Mouse (Mus musculus) Patski (cell line): ENCODE measurements at regions not wholly inside any gene's neighbourhood (a gene's known extent, or its start where the extent isn't known, plus 50 kb on each side); places are given as distances from the start of the nearest gene placed in this dataset.

Experiments
- ATAC-seq: fragments of 100-300 bp; one replicate; pipeline ENCODE4 v1.8.0; 2021
- CTCF ChIA-PET: fragments of 350-600 bp; sonication (Branson Sonifier 250); formaldehyde crosslinking; loops from one replicate; lab custom pipeline; 2022; ENCODE audit warnings: inconsistent platforms; lab: Charles Lee
- POLR2A ChIA-PET: fragments of 350-600 bp; sonication (Branson Sonifier 250); formaldehyde crosslinking; loops from one replicate; lab custom pipeline; 2022; ENCODE audit warnings: antibody characterized with exemption, inconsistent platforms; lab: Charles Lee
- DNase-seq: peaks from one replicate; pipeline ENCODE4 v3.0.0-alpha.2; 2011; ENCODE audit warnings: low read depth, low spot score
- H3K27me3 ChIP-seq: fragments of 371-371 bp; one replicate; pipeline ENCODE4 v1.5.1; 2021
- CTCF ChIP-seq: fragments of 100-300 bp; IDR thresholded peaks from one replicate; pipeline ENCODE4 v1.5.1; 2021
- in situ Hi-C: fragments of 300-500 bp; cut with MboI; formaldehyde crosslinking; loops from 3 replicates; pipeline ENCODE4 v1.11.1; 2018; ENCODE audit warnings: low pct_unique_long_range_greater_than_20kb, mixed read lengths

DNA sequence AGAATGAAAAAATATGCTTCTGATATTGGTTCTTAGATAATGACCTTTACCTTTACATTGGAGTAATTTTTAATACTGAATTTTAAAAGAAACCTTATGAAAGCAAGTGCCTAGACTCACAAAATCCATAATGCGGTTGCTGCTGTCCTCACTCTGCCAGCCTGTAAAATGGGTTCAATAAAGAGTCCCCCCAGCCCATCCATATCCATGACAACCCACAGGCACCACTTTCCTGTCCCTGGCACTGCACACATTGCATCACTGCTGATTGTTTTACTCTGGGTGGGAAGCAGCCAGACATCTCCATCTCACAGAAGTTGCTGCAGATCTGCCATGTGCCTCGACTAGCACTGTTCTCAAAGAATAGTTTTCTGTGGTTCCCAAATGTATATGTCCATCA, 110.3 kb upstream of the Tmc3 start:
- in situ Hi-C loops, result no loop called here
- no peak for TF ChIP-seq CTCF
- ChIA-PET CTCF (no interaction called here), POLR2A (no interaction called here)
- ATAC-seq (no peak), DNase-seq (no peak)
- H3K27me3 ChIP-seq, result peaks cover 29% of the 10 kb centered on the region

DNA sequence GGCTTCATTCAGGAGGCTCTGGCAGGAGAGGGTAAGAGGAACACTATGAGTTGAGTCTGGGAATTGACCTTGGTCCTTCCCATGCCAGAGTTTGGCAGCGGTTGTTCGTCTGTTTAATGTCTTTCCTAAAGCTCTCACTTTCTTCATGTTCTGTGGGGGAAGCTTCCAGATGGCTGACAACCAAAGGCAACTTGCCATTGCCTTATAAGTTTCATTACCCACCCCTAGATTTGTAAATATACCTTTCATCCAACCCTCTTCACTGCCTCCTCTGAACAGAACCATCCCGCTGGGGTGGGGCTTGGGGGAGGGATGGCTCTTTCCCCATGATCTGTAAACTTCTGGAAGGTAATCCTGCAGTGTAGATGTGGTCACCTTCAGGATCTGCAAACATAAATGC, 109.7 kb upstream of the Tmc3 start:
- DNase-seq, result no peak
- in situ Hi-C loops, result no loop called here
- ChIA-PET CTCF (no interaction called here), POLR2A (no interaction called here)
- H3K27me3 ChIP-seq, result peaks cover 34% of the 10 kb centered on the region
- TF ChIP-seq CTCF, result no peak
- no peak for ATAC-seq

DNA sequence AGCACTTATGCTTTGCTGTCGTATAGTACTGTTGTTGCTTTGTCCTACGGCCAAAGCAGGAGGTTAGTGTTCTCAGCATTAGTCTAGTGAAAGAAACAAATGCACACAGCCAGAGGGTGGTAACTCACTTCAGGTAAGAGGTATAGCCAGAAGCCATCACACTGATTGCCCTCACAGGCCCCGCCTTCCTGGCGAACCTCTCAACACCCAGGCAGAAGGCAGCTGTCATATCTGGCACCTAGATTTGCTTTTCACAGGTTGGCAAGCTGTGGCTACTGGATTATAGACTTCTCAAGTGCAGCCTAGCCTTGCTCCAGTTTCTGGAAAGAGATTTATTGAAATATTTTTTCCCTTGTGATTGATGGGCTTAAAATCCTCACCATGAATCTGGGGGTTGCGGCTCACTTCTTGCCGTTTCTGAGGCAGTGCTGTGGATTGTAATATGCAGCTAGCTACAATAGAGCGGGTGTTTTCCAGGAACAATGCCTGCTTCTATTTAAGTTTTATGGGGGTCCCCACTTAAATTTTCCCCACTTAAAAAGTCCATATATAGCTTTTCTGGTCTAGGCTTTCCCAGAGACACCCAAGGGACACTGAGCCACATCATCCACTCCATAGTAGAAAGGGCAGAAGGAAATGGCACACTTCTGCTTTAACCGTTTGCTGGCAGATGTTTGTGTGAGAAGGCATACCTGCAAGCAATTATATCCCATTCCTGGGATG, 109.1 kb upstream of the Tmc3 start:
- ChIA-PET POLR2A (no interaction called here), CTCF (no interaction called here)
- DNase-seq (no peak), ATAC-seq (no peak)
- H3K27me3 ChIP-seq, result peaks cover 35% of the 10 kb centered on the region
- in situ Hi-C loops, result no loop called here
- no peak for TF ChIP-seq CTCF

DNA sequence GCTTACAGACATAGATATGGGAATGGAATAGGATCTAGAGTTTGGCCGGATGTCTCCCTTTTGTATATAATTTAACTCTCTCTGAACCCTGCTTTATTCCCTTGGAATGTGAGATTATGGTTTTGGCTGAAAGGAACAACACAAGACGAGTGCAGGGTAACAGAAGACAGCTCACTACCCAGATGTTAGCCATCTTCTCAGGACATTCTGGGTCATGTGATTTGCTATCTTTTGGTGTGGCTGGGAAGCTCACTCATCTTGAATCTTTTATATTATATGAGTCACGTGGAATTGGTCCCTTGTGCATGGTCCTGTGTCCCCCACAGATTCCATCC, 108.6 kb upstream of the Tmc3 start:
- no peak for ATAC-seq
- CTCF ChIA-PET, result no interaction called here
- in situ Hi-C loops, result no loop called here
- POLR2A ChIA-PET, result no interaction called here
- no peak for DNase-seq
- TF ChIP-seq CTCF, result no peak
- H3K27me3 ChIP-seq, result peaks cover 31% of the 10 kb centered on the region

DNA sequence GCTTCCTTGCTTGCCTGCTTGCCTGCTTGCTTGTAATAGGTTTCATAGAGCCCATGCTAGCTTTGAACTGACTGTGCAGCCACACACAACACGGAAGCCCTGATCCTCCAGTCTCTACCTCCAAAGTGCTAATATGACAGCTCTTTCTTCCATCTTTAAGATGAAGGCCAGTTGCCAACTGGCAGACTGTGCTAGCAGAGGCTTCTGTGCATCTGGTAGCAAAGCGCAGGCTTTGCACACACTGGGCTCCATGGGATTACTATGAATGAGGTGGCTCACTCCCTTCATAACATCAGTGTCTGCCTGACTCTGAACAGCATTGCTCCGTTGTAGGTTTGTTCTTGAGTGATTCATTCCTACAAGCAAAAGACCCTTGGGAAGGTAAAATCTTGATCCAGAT, 107.9 kb upstream of the Tmc3 start:
- ChIA-PET CTCF (no interaction called here), POLR2A (no interaction called here)
- ATAC-seq (no peak), DNase-seq (no peak)
- TF ChIP-seq CTCF, result no peak
- in situ Hi-C loops, result no loop called here
- H3K27me3 ChIP-seq, result peaks cover 25% of the 10 kb centered on the region

DNA sequence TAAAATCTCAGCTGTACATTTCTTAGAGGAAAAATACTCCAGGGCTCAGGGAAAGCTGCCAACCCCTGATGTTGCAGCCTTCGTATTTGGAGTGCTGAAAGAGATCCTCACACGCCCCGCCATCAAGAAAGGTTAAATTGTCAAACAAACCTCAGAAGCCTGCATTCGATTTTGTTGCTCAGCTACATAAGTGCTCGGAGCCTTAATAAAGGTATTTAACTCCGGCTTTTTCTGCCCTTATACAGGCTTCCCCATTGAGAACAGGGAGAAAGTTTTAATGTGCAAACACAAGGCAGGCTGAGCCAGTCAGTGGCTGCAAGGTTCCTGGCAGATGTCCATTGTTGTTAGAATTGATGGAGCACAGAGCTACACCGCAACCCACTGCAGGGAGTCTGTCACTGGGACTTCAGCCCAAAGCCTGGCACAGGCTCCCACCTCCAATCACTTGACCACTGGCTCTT, 107.0 kb upstream of the Tmc3 start:
- no peak for ATAC-seq
- no peak for DNase-seq
- peaks cover 18% of the 10 kb centered on the region for H3K27me3 ChIP-seq
- in situ Hi-C loops, result no loop called here
- CTCF ChIA-PET, result no interaction called here
- TF ChIP-seq CTCF, result no peak
- POLR2A ChIA-PET, result no interaction called here

DNA sequence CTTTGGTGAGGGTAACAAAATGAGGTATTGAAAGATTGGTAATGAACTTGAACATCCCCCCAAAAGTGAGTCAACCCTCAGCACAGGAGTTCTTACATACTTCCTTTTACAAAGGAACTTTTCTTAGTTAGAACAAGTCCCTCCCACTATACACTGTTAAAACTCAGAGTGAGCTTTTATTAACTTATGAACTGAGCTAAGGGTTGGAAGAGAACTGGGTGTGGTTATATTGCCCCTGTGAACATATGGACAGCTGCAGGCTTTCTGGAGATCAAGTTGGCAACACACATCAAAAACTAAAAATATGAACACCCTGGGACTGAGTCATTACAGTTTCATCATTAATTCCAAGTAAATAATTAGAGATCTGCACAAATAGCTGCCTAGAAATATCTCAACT, 103.1 kb upstream of the Tmc3 start:
- in situ Hi-C loops, result loop anchor here (10.0 kb wide), 1 partner anchor 767 kb away; no protein-coding TSS in a partner anchor
- TF ChIP-seq CTCF, result no peak
- no peak for DNase-seq
- no peak for ATAC-seq
- ChIA-PET POLR2A (no interaction called here), CTCF (interaction anchor here (0.9 to 1.4 kb wide), 2 partner anchors 17 to 341 kb away, joined by 3 read pairs; no protein-coding TSS in a partner anchor)
- peaks cover 19% of the 10 kb centered on the region for H3K27me3 ChIP-seq

DNA sequence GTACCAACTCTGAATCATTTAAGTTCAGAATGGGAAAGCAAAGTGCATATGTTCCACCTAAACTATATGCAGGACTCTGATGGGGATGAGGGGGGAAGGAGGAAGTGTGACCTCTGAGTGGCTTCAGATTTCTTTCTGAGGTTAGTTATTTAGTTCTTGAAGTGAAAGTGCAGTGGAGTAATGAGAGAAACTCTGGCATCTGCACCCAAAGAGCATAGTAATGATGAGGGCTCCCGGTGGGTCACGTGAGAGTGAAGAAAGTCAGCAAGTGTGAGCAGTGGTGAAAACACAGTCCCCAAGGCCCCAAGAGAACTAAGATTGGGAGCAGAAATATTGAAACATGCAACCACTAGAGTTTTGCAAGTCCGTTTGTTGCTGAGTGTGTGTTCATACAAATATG, 102.5 kb upstream of the Tmc3 start:
- in situ Hi-C loops, result loop anchor here (10.0 kb wide), 1 partner anchor 767 kb away; no protein-coding TSS in a partner anchor
- peaks cover 19% of the 10 kb centered on the region for H3K27me3 ChIP-seq
- TF ChIP-seq CTCF, result no peak
- DNase-seq, result no peak
- ChIA-PET POLR2A (no interaction called here), CTCF (interaction anchor here (0.9 to 1.4 kb wide), 2 partner anchors 18 to 341 kb away, joined by 3 read pairs; no protein-coding TSS in a partner anchor)
- no peak for ATAC-seq

DNA sequence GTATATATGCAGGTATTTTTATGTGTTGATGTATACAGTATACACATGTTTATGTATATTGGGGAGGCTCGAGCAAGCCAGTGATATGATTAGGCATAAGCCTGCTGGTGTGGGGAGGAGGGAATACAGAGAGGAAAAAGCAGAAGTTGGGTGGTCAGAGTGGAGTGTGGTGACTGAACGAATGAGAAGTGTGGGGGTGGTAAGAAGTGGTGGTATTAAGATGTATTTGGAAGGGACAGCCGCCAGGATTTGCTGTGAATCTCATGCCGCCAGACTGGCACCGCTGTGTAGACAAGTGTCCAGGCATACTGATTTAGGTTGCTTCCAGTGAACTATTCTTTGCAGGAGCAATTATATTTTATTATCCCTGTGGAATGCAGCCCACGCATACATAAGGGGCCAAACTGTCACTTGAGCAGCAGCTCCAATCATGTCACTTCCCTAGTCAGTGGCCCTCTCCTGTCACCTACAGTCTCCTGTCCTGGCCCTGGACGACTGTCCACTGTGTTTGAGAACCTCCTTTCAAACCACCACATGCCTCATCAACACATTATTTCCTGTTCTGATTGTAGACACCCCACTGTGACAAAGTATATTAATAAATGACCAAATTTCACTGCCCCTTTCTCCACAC, 101.9 kb upstream of the Tmc3 start:
- DNase-seq (no peak), ATAC-seq (no peak)
- in situ Hi-C loops, result loop anchor here (10.0 kb wide), 1 partner anchor 768 kb away; no protein-coding TSS in a partner anchor
- ChIA-PET POLR2A (no interaction called here), CTCF (no interaction called here)
- TF ChIP-seq CTCF, result no peak
- H3K27me3 ChIP-seq, result peaks cover 23% of the 10 kb centered on the region

DNA sequence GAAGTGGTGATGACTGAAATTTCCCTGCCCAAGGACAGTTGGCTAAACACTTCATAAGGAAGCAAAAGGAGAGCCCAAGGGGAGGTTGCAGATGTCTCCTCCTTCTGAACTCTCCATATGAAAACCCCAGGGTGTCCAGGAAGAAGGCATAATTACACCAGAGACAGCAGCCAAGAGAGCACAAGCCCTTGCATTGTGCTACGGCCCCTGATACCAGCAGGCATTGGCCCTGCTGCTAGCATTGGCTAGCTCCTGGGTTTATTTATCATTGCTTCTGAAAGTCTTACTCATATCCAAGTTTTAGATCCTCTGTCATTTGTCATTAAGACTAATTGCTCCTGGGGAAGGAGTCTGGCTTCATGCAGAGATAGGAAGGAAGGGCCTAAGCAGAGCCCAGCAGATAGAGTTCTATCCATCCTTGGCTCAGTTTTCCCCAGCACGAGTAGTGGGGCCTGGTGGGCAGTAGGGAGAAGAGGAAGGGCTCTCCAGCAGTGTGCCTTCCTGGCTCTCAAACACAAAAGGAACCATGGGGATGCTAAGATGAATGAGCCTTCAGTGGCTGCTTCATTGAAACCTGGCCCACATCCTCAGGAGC, 98.5 kb upstream of the Tmc3 start:
- ChIA-PET POLR2A (no interaction called here), CTCF (no interaction called here)
- ATAC-seq (no peak), DNase-seq (no peak)
- in situ Hi-C loops, result loop anchor here (5.0 to 10.0 kb wide), 2 partner anchors 619 to 771 kb away; partner anchors contain the start of gene Mex3b
- peaks cover 11% of the 10 kb centered on the region for H3K27me3 ChIP-seq
- no peak for TF ChIP-seq CTCF

DNA sequence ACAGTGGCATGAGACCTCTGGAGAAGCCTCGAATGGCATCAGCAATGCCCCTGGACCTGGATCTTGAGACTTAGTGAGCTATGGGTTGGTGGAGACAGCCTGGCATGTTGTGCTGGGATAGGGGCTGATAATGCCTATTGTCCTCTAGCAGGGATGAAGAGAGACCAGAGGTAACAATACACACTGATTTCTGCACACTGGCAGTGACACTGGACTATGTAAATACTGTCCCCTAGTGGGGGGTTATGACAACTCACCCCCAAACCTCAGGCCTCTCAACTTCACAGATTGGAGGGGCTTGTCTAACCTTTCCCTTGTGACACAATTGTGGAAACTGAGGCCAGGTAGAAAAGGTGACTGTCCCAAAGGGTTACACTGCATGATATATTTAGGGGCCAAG, 94.9 kb upstream of the Tmc3 start:
- in situ Hi-C loops, result loop anchor here (5.0 to 10.0 kb wide), 2 partner anchors 622 to 775 kb away; partner anchors contain the start of gene Mex3b
- ChIA-PET POLR2A (no interaction called here), CTCF (interaction anchor here (0.7 to 0.9 kb wide), 2 partner anchors 138 to 288 kb away, joined by 3 to 4 read pairs; no protein-coding TSS in a partner anchor)
- no peak for ATAC-seq
- H3K27me3 ChIP-seq, result peaks cover 11% of the 10 kb centered on the region
- peak; percentile 91 for TF ChIP-seq CTCF
- DNase-seq, result no peak
